Mouse (Mus musculus) large intestine, adult 2 months (tissue): ENCODE results near the gene Rarg. TPM values are rescaled to one million over a fixed set of nuclear protein-coding genes. Genes with fewer than 3 reads are reported as not detected.

Experiments
- DNase-seq: peaks from one replicate; pipeline ENCODE4 v3.0.0-alpha.2; 2012; ENCODE audit warnings: low read depth, low spot score
- WGBS: fragments of 180-500 bp; shearing (Covaris S2); methylation state at CpG from one replicate; pipeline ENCODE4 v1.1.7; 2018; 5-methylcytosine and 5-hydroxymethylcytosine counted together
- polyA plus RNA-seq: library from polyadenylated mRNA; depleted of rRNA; stranded (reverse); fragments of >200 nt; gene quantifications from 2 replicates; pipeline ENCODE4 v1.2.3, GENCODE M21; 2012

The Rarg gene
- polyA plus RNA-seq, 1 experiment: 8.6 TPM

DNA sequence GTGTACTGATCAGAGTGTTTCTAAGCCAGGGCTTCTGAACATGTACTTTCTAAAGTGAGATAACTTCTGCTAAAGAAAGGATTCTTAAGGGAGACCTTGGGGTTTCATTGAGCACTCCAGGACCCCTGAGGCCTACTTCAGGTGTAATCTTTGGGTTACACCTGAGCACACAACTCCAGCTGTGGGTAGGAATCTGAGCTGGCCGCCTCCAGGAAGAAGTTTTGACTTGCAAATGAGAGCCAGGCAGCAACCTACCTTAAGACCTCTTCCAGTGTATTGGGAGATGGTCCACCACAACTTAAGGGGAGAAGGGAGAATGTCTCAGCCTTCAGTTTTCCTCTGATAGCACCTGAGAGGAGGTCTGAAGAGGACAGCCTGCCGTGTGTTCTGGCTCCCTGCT, 43.2 kb downstream of the Rarg start:
- WGBS: 52% methylated on average over 2 of the region's 2 CpGs
- DNase-seq: no peak

DNA sequence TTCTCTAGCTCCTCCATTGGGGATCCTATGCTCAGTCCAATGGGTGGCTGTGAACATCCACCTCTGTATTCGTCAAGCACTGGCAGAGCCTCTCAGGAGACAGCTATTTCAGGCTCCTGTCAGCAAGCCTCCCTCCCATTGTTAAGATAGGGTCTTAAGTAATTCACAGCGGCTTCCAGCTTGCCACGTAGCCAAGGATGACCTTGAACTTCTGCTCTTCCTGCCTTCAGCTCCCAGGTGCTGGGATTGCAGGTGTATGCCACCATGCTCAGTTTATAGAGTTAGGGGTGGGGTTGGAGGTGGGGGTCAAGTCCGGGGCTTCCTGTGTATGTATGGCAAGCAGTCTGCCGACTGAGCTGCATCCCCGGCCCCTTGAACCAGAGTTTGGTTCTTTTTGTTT, 45.4 kb downstream of the Rarg start:
- DNase-seq: no peak
- WGBS: 59% methylated on average over 6 of the region's 6 CpGs

- no peak for DNase-seq
- 57% methylated on average over 4 of the region's 4 CpGs for WGBS
These were observed 46.5 kb downstream of the Rarg start for GRCm38 (mm10) chr15:102210816-102211215.

DNA sequence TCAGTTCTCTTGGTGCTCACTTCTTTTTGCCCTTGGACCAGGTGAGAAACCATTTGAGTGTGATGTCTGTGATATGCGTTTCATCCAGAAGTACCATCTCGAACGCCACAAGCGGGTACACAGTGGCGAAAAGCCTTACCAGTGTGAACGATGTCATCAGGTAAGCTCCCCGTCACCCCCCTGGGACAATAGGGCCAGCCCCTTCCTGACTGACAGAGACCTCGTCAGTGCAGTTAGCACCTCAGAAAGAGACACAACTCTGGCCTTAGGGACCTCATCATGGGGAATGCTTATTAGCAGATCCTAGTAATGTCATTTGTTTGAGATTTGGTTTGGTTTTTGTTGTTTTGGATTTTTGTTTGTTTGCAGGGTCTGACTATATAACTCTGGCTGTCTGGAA, 48.2 kb downstream of the Rarg start:
- WGBS: 91% methylated on average over 8 of the region's 8 CpGs
- no peak for DNase-seq

DNA sequence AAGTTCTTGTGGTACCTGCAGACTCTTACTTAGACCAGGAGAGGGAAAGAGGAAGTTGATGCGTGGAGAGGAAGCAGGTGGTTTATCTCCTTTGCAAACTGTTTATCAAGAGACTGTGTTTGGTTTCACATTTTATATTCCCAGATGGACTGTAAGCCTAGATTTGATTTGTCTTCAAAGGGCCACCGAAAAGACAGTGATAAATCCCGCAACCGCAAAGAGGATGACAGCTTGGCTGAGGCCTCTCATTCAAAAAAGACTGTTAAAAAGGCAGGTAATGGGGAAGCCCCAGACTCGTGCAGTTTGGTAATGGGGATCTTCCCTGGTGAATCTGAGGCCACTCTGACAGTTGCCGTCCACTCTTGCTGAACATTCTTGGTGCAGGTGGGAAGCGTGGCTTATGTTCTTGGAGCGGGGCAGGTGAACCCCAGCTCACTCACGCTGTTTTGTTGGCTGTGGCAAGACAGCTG, 49.2 kb downstream of the Rarg start:
- no peak for DNase-seq
- WGBS: 58% methylated on average over 9 of the region's 9 CpGs

GRCm38 (mm10) chr15:102207351-102207750, 50.0 kb downstream of the Rarg start:
- WGBS: 63% methylated on average over 3 of the region's 3 CpGs
- no peak for DNase-seq

DNA sequence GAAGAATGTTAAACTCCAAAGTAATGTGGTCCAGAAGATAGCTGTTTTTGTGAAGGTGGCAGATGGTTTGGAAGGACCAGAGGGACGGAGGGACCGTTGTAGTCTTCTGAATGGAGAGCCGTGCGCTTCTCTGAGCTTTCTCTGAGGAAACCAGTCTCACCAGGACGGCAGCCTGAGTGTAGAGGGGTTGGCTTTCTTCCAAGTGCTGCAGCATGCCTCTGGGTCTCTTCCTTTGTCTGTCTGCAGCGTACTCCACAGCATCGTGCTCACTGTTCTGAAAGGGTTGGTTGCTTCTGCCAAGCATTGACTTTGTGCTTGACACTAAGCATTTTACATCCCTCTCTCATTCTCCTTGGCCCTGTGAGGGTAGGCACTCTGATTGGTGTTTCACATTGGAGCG, 51.5 kb downstream of the Rarg start:
- no peak for DNase-seq
- 45% methylated on average over 8 of the region's 8 CpGs for WGBS

DNA sequence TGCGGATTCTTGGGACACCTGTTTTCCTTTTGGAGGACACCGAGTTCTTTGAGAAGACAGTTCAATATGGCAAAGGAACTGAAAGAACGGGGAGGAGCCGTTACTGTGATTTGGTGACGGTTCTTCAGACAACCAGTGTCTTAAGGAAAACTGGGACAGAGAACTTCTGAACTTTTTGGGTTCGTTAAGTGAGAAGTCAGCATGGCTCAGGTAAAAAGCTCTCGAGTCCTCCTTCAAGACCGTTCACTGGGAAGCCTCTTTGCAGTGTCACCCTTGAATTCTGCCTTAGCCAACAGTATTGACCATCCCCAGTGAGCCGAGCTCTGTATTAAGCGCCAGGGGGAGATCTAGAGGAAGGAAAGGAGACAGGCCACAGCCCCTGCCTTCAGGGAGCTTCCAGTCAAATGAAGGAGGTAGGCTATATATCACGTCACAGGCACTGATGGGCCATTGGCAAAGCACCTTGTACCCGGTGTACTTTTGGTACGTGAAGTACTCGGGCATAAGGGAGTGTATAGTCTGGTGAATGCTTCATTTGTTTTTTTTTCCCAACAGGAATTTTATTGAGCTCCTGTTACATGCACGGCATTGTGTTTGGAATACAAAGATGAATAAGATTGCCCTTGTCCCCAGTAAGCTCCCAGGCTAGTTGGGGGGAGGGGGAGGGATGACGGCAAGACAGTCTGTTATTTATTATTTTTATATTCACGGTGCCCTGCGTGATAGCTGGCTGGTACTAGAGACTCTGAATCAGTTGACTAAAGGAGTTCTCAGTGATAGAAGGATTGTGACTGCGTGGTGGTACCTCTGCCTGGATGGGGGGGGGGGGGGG, 52.4 kb downstream of the Rarg start, which contains the start of gene Csad:
Gene Csad, minus strand, starts transcription at position 51 of the 832 bp plus-strand sequence.
- DNase-seq: no peak
- 32% methylated on average over 19 of the region's 19 CpGs for WGBS

GRCm38 (mm10) chr15:102203835-102204381, 53.4 kb downstream of the Rarg start:
- no peak for DNase-seq
- WGBS: under 1% methylated on average over 50 of the region's 72 CpGs

DNA sequence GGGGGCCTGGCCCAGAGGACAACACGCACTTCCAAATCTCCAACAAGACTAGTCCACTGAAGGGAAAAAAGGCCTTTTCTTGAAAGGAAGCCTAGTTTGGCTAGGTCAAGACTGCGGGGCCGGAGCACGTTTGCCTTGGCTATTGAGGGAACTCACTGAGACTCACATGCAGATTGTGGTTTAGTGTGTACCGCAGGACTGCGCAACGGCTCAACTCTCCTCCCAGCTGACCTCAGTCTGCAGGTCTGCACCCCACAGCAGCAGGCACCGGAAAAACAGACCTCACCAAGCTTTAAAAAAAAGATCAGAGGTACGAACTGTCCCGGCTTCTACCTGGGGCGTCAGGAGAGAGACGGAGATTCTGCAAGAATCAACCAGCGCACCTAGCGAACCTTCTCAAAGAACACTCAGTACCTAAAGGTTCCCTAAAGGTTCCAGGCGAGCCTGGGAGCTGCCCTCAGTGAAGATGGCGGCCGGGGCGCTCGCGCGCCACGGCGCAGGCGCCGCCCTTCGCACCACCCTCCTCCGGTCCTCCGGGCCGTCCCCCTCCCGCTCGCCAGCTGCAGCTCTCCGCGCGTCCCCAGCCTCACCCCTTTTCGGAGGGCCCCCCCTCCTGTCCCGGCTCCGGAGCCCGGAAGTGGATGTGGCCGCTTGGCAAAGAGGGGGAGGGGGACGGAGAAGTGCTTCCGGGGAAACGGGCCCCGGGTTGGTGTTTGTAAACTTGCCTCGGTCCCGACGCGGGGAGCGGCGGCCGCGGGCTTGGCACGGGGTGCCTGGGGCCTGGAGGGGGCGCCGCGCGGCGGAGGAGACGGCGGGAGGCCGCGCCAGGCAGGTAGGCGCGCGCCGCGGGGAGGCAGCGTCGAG, 54.1 kb downstream of the Rarg start, which contains the start of gene Zfp740:
Gene Zfp740, plus strand, starts transcription at position 279 of the 864 bp plus-strand sequence.
- DNase-seq: peak; percentile 80
- WGBS: 1% methylated on average over 65 of the region's 68 CpGs

DNA sequence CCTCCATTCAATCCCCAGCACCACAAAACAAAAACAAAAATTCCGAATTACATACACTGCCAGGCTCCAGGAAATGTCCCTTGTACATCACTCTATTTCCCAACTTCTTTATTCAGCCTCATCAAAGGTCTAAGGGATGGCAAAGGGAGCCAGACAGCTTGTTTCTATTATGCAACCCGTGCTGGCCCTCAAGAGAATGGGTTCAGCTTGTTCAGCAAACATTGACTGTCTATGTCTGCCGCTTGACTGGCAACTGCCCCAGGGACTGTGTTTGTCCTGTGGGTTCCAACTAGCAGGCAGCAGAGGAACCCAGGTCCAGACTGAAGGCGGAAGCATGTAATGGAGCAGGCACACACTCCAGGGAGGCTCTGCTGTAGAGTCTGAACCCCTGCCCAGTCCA, 58.5 kb downstream of the Rarg start:
- DNase-seq: no peak
- WGBS: 68% methylated on average over 4 of the region's 4 CpGs

DNA sequence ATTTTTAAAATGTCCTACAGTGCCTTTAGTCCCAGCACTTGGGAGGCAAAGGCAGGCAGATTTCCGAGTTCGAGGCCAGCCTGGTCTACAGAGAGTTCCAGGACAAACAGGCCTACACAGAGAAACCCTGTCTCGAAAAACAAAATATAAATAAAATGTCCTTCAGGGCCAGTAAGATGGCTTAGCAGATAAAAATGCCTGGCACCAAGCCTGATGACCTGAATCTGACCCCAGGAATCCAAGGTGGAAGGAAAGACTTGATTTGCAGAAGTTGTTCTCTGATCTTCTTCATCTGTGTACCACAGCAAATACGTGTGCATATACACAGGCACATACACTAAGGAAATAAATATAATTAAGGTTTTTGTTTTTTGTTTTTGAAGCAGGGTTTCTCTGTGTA, 61.9 kb downstream of the Rarg start:
- 47% methylated on average over 4 of the region's 4 CpGs for WGBS
- DNase-seq: no peak

- DNase-seq: no peak
- whole genome bisulfite sequencing: 27% methylated on average over 4 of the region's 4 CpGs
These were observed 62.9 kb downstream of the Rarg start for GRCm38 (mm10) chr15:102194439-102194838.

- 65% methylated on average over 4 of the region's 4 CpGs for WGBS
- DNase-seq: no peak
These were observed 63.7 kb downstream of the Rarg start for GRCm38 (mm10) chr15:102193652-102194051.

DNA sequence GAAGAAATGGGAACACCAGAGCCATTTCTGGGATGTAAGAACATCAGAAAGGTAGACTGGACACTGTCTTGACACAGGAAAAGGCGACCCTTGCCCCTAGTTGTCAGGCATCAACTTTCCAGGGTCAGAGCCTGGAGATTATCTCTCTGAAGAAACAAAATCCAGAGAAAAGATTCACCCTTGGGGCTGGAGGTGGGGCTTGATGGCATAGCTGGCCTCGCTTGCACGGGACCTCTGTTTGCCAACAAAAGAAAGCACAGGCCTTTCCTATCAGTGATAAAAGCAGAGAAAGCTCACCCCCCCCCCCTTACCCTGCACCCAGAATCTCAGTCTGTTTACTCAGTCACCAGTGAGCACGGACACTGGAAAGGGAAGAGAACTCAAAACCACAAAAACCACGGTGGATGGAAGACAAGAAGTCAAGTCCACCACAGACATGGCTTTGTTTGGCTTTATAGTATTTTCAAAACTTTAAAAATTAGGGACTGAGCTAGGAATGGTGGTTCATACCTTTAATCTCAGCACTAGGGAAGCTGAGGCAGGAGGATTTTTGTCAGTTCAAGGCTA, 64.4 kb downstream of the Rarg start:
- no peak for DNase-seq
- 44% methylated on average over 5 of the region's 5 CpGs for WGBS

GRCm38 (mm10) chr15:102192271-102192812, 65.0 kb downstream of the Rarg start:
- DNase-seq: no peak
- 53% methylated on average over 7 of the region's 7 CpGs for WGBS

DNA sequence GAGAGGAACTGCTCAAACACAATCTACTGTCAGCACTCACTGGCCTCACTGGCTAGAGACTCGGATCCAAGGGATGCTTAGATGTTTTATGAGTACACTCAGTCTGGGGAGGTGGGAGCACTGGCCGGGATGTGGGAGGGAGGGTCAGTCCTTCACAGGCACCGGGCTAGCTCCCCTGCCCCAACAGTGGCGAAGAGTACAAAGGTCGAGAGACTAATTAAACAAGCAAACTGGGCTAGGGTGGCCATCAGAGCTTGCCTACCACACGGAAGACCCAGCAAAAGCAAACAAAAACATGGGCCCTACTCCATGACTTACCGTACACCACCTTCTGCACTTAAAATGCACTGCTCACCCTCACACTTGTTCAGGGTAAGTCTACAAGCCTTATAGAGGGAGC, 65.6 kb downstream of the Rarg start:
- no peak for DNase-seq
- 36% methylated on average over 7 of the region's 7 CpGs for WGBS

- WGBS: 30% methylated on average over 6 of the region's 6 CpGs
- no peak for DNase-seq
These were observed 68.4 kb downstream of the Rarg start for GRCm38 (mm10) chr15:102188883-102189282.

GRCm38 (mm10) chr15:102188096-102188495, 69.2 kb downstream of the Rarg start:
- 29% methylated on average over 10 of the region's 10 CpGs for WGBS
- no peak for DNase-seq

GRCm38 (mm10) chr15:102186239-102186638, 71.1 kb downstream of the Rarg start:
- WGBS: 85% methylated on average over 11 of the region's 11 CpGs
- DNase-seq: no peak
